ENCODE assay signal across 1 mouse cellular context in genomic region chr11:120823551-120823947, GRCm38 (mm10).
TF ChIP-seq lines count a peak whose summit lies in the region.

No protein-coding gene starts in this region.

TF ChIP-seq in MEL, 35 proteins besides CTCF, POLR2A, EP300 and RAD21 (continued from another document):
- no peak; the same call in 1 of the 2 replicates for TF ChIP-seq HCFC1 (IDR thresholded peaks at IDR 0.05; ENCODE audit: low read depth, low read length)
- no peak for TF ChIP-seq E2F4 (IDR thresholded peaks at IDR 0.05; ENCODE audit: borderline replicate concordance, low read depth, low read length)
- TF ChIP-seq ZKSCAN1 (IDR thresholded peaks at IDR 0.05; ENCODE audit: low read depth, low read length) = no peak
- TF ChIP-seq SMC3 (IDR thresholded peaks at IDR 0.05; ENCODE audit: low read depth, low read length) = no peak
- peak; percentile 88 for TF ChIP-seq USF1 (IDR thresholded peaks at IDR 0.05; ENCODE audit: low read depth, low read length)
- no peak; the same call in 1 of the 2 replicates for TF ChIP-seq KAT2A (conservative IDR thresholded peaks at IDR 0.05; ENCODE audit: low read depth, low read length)
- TF ChIP-seq GABPA (IDR thresholded peaks at IDR 0.05; ENCODE audit: low read depth, low read length) = no peak
- TF ChIP-seq MYC (IDR thresholded peaks at IDR 0.05; ENCODE audit: low read depth, low read length) = peak; percentile 85
- no peak for TF ChIP-seq CHD1 (IDR thresholded peaks at IDR 0.05; ENCODE audit: low read depth, low read length)
- TF ChIP-seq ZNF384 (IDR thresholded peaks at IDR 0.05; ENCODE audit: low read depth, low read length) = no peak
- TF ChIP-seq RCOR1 (IDR thresholded peaks at IDR 0.05; ENCODE audit: low read depth, low read length) = no peak
- TF ChIP-seq BHLHE40 (IDR thresholded peaks at IDR 0.05; ENCODE audit: borderline replicate concordance, low read depth, low read length) = 0 out of 2 replicates have a peak, but pooled peaks have one; percentile 16
- no peak for TF ChIP-seq JUND (IDR thresholded peaks at IDR 0.05; ENCODE audit: low read depth, low read length)
- no peak for TF ChIP-seq POLR2AphosphoS2 (IDR thresholded peaks at IDR 0.05; ENCODE audit: low read length)
- no peak for TF ChIP-seq TCF12 (IDR thresholded peaks at IDR 0.05; ENCODE audit: low read depth, low read length)
